Mouse (Mus musculus): Measurements from ENCODE around the gene Krt10. TPM values are rescaled to one million over a fixed set of nuclear protein-coding genes. Genes with fewer than 3 reads are reported as not detected.

The Krt10 gene
- polyA plus RNA-seq, 1 experiment: 3.1 TPM

- Histone ChIP-seq H3K27me3 (replicated peaks; ENCODE audit: control insufficient read depth, insufficient read depth, low read length) (peaks cover 1% of the 10 kb centered on the region; the same call in 1 of the 2 replicates), H3K4me3 (ENCODE audit: insufficient read depth, low read depth, low read length) (no peak within 1 kb of the TSS), H3K27ac (ENCODE audit: insufficient read depth, low read depth, low read length) (no peak within 1 kb of the TSS), H3K4me1 (ENCODE audit: control insufficient read depth, insufficient read depth, low read length) (no peaks in the 10 kb centered on the region), H3K36me3 (ENCODE audit: control insufficient read depth, insufficient read depth, low read length) (no peaks in the 10 kb centered on the region)
- no peak for TF ChIP-seq CTCF (conservative IDR thresholded peaks at IDR 0.05; ENCODE audit: insufficient read depth, insufficient read length, low read depth, low read length)
- no peak for TF ChIP-seq POLR2A (IDR thresholded peaks at IDR 0.05; ENCODE audit: low read depth, low read length)
- DNase-seq: no peak
- WGBS: 77% methylated on average over 12 of the region's 12 CpGs
Measured at GRCm38 (mm10) chr11:99351004-99351403, 38.2 kb downstream of the Krt10 start, which contains the start of gene Krt27. TSS of gene Krt27 (minus strand) at chr11:99351104.

GRCm38 (mm10) chr11:99339299-99339847, 49.8 kb downstream of the Krt10 start:
- TF ChIP-seq CTCF (conservative IDR thresholded peaks at IDR 0.05; ENCODE audit: insufficient read depth, insufficient read length, low read depth, low read length) (no peak), POLR2A (IDR thresholded peaks at IDR 0.05; ENCODE audit: low read depth, low read length) (no peak)
- no peak overlapping the region for H3K4me3 ChIP-seq (ENCODE audit: insufficient read depth, low read depth, low read length)
- no peak overlapping the region for H3K27ac ChIP-seq (ENCODE audit: insufficient read depth, low read depth, low read length)
- no peak for DNase-seq
- H3K27me3 ChIP-seq (replicated peaks; ENCODE audit: control insufficient read depth, insufficient read depth, low read length): no peaks in the 10 kb centered on the region
- H3K36me3 ChIP-seq (ENCODE audit: control insufficient read depth, insufficient read depth, low read length): no peaks in the 10 kb centered on the region
- 67% methylated on average over 11 of the region's 11 CpGs for WGBS
- no peaks in the 10 kb centered on the region for H3K4me1 ChIP-seq (ENCODE audit: control insufficient read depth, insufficient read depth, low read length)

GRCm38 (mm10) chr11:99337866-99338265, 51.3 kb downstream of the Krt10 start, which contains the start of gene Krt26:
TSS of gene Krt26 (minus strand) at chr11:99337966.
- no peak for DNase-seq
- Histone ChIP-seq H3K27ac (ENCODE audit: insufficient read depth, low read depth, low read length) (no peak within 1 kb of the TSS), H3K4me1 (ENCODE audit: control insufficient read depth, insufficient read depth, low read length) (no peaks in the 10 kb centered on the region), H3K36me3 (ENCODE audit: control insufficient read depth, insufficient read depth, low read length) (no peaks in the 10 kb centered on the region), H3K4me3 (ENCODE audit: insufficient read depth, low read depth, low read length) (no peak within 1 kb of the TSS), H3K27me3 (replicated peaks; ENCODE audit: control insufficient read depth, insufficient read depth, low read length) (no peaks in the 10 kb centered on the region)
- WGBS: 92% methylated on average over 11 of the region's 11 CpGs
- TF ChIP-seq CTCF (conservative IDR thresholded peaks at IDR 0.05; ENCODE audit: insufficient read depth, insufficient read length, low read depth, low read length): no peak
- no peak for TF ChIP-seq POLR2A (IDR thresholded peaks at IDR 0.05; ENCODE audit: low read depth, low read length)

Other genes with a start within 250 kb of the Krt10 start
- 1.1 and 11.2 TPM in 2 replicates for gene Ccr7, start 234.3 kb downstream of the Krt10 start, polyA plus RNA-seq (2012; rRNA removed)
- gene Smarce1, start 158.3 kb downstream of the Krt10 start, polyA plus RNA-seq (2012; rRNA removed): 16.6 and 18.6 TPM in 2 replicates
- 0.42 and 0.47 TPM in 2 replicates for gene Krt222, start 145.3 kb downstream of the Krt10 start, polyA plus RNA-seq (2012; rRNA removed)
- not detected in 2 replicates for gene Krt24, start 104.1 kb downstream of the Krt10 start, polyA plus RNA-seq (2012; rRNA removed)
- 0.03 TPM in 1 of 2 replicates, not detected in the other for gene Krt25, start 66.4 kb downstream of the Krt10 start, polyA plus RNA-seq (2012; rRNA removed)
- not detected in 2 replicates for gene Krt26, start 51.4 kb downstream of the Krt10 start, polyA plus RNA-seq (2012; rRNA removed)
- not detected in 2 replicates for gene Krt27, start 38.3 kb downstream of the Krt10 start, polyA plus RNA-seq (2012; rRNA removed)
- 0.05 TPM in 1 of 2 replicates, not detected in the other for gene Krt28, start 14.5 kb downstream of the Krt10 start, polyA plus RNA-seq (2012; rRNA removed)
- not detected in 2 replicates for gene Krt12, start 32.9 kb upstream of the Krt10 start, polyA plus RNA-seq (2012; rRNA removed)
- gene Krt20, start 48.8 kb upstream of the Krt10 start, polyA plus RNA-seq (2012; rRNA removed): 0.13 and 0.23 TPM in 2 replicates
- 2.7 and 3.5 TPM in 2 replicates for gene Krt23, start 103.8 kb upstream of the Krt10 start, polyA plus RNA-seq (2012; rRNA removed)
- not detected in 2 replicates for gene Krt39, start 132.0 kb upstream of the Krt10 start, polyA plus RNA-seq (2012; rRNA removed)
- not detected in 2 replicates for gene Krt40, start 153.8 kb upstream of the Krt10 start, polyA plus RNA-seq (2012; rRNA removed)
- gene Krtap3-3, start 161.5 kb upstream of the Krt10 start, polyA plus RNA-seq (2012; rRNA removed): not detected in 2 replicates
- not detected in 2 replicates for gene Krtap3-2, start 167.5 kb upstream of the Krt10 start, polyA plus RNA-seq (2012; rRNA removed)
- not detected in 2 replicates for gene Gm11939, start 170.1 kb upstream of the Krt10 start, polyA plus RNA-seq (2012; rRNA removed)
- not detected in 2 replicates for gene Krtap3-1, start 177.3 kb upstream of the Krt10 start, polyA plus RNA-seq (2012; rRNA removed)
- gene Krtap1-5, start 191.7 kb upstream of the Krt10 start, polyA plus RNA-seq (2012; rRNA removed): not detected in 2 replicates
- not detected in 2 replicates for gene Krtap1-4, start 194.3 kb upstream of the Krt10 start, polyA plus RNA-seq (2012; rRNA removed)
- not detected in 2 replicates for gene Krtap1-3, start 202.0 kb upstream of the Krt10 start, polyA plus RNA-seq (2012; rRNA removed)
- not detected in 2 replicates for gene Krtap9-3, start 208.7 kb upstream of the Krt10 start, polyA plus RNA-seq (2012; rRNA removed)
- not detected in 2 replicates for gene Gm11938, start 213.9 kb upstream of the Krt10 start, polyA plus RNA-seq (2012; rRNA removed)
- gene Gm11937, start 220.8 kb upstream of the Krt10 start, polyA plus RNA-seq (2012; rRNA removed): not detected in 2 replicates
- not detected in 2 replicates for gene Krtap2-4, start 225.5 kb upstream of the Krt10 start, polyA plus RNA-seq (2012; rRNA removed)
- not detected in 2 replicates for gene Gm11562, start 231.1 kb upstream of the Krt10 start, polyA plus RNA-seq (2012; rRNA removed)
- not detected in 2 replicates for gene Krtap4-1, start 238.9 kb upstream of the Krt10 start, polyA plus RNA-seq (2012; rRNA removed)
- not detected in 2 replicates for gene Krtap4-2, start 245.7 kb upstream of the Krt10 start, polyA plus RNA-seq (2012; rRNA removed)

Measured in kidney, adult 2 months (tissue).